Mouse (Mus musculus) embryo, embryonic 9.5 days (tissue): ENCODE results near the gene Tubb4a.

ENCODE experiments used
- DNase-seq: peaks from one replicate; pipeline ENCODE4 v3.0.0-alpha.2; 2017; ENCODE audit errors: extremely low spot score

Tubb4a gene

DNA sequence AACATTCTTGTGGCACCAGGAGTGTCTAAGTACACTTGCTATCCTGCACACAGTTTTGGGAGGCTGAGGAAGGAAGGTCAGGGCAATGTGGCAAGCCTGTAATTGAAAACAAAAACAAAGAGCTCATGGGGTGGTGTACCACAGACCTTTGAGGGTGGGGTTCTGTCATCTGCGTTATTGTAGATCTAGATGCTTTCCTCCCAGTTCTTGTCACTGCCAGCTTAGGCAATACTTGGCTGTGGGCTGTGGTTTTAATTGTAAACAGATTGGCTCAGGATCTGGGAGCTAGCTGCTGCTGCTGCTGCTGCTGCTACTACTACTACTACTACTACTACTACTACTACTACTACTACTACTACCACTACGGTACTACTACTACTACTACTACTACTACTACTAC, 14.7 kb upstream of the Tubb4a start:
- DNase-seq, result no peak

DNA sequence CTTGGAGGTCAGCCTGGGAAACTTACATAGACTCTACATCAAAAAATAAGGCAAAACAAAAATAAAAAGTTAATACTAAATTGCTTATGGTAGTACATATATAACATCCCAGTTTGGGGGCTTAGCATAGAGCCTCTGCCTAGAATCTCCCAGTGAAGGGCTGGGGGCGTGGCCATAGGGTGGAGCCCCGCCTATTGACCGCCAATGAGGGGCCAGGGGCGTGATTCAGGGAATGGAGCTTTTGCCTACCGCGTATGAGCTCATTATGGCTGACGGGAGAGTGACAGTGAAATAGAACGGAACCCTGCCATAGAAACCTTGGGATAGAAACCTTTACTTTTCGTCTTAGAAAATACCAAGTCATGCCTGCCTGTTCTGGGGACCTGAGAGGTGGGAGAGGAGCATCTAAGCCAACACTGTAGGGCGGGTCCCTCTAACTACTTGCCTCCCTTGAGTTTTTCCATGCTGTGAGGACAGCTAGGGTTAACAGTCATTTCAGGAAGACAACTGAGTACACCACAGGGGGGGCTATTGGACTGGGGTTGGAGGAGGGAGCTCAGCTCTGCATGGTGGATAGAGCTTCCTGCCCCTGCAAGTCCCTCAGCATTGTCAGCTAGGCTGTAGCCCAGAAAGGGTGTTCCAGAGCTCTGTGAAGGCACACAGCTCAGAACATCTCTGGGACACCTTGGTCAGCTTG, 12.2 kb upstream of the Tubb4a start:
- peak; percentile 36 for DNase-seq

DNA sequence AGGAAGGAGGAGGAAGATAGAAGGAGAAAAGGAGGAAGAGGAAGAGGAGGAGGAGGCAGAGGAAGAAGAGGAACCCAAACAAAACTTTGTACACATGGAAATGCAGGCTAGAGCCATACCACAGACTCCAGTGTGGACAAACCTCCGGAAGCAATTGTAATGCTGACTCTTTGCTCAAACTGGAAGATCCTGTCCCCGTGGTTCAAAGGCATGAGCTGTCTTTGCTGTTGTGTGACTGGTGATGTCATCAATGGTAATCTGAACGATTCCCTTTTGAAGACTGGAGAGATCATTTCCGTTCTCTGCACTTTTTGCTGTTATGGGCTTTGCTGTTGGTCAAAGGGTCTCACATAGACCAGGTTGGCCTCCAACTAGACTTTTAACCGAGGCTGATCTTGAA, 10.7 kb upstream of the Tubb4a start:
- no peak for DNase-seq

DNA sequence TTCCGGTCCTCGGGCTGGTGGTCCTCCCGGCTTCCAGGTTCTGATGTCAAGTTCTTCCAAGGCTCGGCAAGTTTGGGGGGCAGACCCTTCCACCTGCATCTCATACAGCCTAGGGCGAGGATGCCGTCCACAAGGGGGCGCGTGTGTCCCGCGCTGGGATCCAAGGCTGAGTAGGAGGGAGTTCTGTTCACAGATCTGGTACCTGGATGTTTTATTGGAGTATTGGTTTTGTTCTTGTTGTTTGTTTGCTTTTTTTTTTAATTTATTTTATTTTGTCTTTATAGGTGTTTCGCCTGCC, 9.0 kb upstream of the Tubb4a start:
- DNase-seq, result peak; percentile 84

DNA sequence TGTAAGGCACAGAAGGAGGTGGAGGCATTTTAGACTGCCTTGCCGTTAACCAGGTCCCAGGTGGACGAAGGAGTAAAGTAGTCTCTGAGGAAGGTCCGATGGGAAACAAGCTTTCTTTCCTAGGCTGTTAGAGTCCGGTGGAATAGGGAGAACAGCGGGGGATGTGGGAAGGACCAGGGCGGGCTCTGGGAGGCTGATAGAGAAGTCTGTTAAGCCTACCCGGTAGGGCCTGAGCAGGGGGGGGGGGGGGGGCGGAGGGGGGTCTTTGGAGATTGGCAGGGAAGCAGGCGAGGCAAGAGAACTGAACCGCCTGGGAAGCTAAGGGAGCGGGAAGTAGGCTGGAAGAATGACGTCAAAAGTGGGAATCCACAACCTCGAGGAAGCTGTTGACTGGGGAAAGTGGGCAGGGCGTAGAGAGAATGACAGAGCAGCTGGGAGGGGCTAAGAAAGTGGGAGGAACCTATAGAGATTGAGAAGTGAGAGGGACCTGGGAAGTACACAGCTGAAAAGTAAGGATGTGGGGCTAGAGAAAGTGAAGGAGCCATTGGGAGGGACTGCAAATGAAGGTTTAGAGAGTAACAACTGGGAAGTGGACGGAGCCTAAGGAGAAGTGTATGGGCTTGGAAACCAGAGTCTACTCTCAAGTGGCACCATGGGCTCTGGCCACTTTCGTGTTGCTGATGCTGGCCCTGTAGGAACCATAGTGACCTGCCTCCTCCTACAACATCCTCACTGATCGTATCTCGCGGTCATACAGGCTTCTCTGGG, 8.5 kb upstream of the Tubb4a start:
- DNase-seq, result peak; percentile 69

DNA sequence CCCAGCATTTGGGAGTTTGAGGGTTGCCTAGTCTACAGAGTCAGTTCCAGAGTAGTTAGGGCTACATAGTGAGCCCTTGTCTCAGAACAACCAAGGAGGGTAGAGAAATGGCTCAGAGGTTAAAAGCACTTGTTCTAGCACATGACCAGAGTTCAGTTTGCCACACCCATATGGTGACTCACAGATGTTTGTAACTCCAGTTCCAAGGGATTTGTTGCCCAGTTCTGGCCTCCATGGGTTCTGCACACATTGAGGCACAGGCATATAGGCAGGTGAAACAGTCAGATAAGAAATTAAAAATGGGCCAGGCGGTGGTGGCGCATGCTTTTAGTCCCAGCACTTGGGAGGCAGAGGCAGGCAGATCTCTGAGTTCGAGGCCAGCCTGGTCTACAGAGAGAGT, 6.6 kb upstream of the Tubb4a start:
- no peak for DNase-seq

DNA sequence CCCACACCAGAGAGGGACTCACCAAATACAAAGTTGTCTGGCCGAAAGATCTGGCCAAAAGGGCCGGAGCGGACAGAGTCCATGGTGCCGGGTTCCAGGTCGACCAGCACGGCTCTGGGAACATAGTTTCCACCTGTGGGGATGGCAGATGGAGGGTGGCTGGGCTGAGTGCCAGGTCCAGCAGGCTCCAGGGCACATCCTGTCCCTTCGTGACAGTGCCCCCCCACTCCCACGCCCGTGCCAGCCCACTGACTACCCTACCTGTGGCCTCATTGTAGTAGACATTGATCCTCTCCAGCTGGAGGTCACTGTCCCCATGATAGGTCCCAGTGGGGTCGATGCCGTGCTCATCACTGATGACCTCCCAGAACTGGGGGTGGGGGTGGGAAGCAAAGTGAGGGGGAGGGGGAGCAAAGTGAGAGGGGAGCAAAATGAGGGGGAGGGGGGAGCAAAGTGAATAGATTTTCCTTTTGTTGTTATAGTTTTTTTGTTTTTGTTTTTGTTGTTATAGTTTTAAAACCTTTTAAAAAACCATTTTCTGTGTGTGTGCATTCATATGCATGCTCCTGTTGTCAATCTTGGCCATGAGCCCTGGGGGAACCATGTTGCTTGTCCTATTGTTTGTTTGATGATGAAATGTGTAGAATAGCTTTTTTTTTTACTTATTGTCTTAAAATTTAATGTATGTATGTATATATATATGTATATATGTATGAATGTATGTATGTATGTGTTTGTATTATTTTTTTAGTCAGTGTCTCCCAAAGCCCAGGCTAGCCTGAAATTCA, 1.4 kb downstream of the Tubb4a start:
- DNase-seq, result no peak

DNA sequence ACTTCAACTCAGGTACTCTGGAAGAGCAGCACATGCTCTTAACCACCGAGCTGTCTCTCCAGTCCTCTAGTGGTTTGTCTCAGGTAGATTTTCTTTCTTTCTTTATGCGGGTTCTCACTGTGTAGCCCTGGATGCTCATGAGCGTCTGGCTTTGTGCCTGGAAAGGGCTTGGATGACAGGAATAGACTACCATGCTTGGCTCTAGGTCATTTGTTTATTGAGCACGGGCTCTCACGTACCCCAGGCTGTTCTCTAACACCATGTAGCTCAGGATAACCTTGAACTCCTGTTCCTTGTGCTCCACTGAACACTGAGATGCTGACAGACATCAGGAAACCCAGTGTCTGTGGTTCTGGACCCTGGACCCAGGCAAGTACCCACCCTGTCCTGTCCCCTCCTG, 5.1 kb downstream of the Tubb4a start:
- DNase-seq, result no peak

DNA sequence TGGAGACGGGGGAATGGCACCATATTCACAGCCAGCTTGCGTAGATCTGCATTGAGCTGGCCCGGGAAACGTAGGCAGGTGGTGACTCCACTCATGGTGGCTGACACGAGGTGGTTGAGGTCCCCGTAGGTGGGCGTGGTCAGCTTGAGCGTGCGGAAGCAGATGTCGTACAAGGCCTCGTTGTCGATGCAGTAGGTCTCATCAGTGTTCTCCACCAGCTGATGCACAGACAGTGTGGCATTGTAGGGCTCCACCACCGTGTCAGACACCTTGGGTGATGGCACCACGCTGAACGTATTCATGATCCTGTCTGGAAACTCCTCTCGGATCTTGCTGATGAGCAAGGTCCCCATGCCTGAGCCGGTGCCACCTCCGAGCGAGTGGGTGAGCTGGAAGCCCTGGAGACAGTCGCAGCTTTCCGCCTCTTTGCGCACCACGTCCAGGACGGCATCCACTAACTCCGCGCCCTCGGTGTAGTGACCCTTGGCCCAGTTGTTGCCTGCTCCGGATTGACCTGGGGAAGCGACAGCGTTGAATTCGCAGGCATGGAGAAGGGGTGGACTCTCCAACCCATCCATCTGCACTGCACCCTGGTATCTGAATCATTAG, 6.2 kb downstream of the Tubb4a start:
- DNase-seq, result no peak

DNA sequence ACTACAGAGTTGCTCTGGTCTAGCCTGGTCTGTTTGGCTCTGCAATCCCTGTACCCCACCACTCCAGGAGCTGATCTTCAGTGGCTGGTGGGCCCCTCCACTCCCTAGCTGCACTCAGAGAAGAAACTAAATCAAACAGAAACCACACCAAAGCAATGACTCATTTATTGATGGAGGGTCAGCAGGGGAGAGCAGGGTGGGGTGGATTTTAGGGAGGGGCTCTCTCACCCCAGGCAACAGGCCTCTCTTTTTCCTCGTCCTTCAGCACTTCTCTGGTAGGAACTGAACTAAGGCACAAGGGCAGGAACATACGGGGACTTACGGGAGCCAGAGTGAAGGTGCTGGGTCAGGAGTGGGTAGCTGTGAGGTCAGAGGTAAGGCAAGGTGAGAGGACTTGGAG, 7.7 kb downstream of the Tubb4a start:
- DNase-seq, result no peak

DNA sequence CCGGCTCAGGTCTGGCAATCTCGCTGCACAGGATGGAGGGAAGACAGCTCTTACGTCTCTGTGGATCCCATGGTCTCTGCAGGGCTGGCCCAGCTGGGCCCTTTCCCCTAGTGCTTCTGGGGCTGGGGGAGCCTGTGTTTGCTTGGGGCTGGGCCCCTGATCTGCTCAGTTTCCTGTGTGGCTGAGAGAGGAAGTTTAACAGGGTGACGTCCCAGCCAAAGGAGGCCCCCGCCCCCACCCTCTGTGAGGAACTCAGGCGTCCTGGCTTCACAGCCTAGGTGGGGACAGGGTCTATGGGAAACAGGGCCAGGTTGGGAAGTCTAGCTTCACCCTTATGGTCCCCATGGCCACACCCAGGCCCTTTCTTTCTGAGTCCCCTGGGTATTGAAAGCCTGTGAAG, 9.2 kb downstream of the Tubb4a start, which contains the start of gene Dennd1c:
Gene Dennd1c, minus strand, starts transcription at position 179 of the 400 bp plus-strand sequence.
- no peak for DNase-seq

DNA sequence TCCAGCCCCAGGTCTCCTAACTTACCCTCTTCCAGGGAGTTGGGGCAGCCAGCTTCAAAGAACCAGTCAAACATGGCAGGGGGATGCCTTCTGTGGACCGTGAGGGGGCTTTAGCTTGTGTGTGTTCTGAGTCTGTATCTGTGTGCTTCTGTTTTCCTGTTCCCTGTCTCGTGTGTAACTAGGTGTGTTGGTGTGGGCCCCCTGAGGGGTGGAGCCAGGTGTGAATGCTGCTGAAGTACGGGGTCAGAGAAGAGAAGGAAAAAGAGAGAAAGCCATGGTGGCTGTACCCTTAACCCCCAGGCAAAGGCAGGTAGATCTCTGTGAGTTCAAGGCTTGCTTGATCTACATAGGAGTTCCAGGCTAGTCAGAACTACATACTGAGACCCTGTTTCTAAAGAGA, 10.7 kb downstream of the Tubb4a start:
- no peak for DNase-seq

DNA sequence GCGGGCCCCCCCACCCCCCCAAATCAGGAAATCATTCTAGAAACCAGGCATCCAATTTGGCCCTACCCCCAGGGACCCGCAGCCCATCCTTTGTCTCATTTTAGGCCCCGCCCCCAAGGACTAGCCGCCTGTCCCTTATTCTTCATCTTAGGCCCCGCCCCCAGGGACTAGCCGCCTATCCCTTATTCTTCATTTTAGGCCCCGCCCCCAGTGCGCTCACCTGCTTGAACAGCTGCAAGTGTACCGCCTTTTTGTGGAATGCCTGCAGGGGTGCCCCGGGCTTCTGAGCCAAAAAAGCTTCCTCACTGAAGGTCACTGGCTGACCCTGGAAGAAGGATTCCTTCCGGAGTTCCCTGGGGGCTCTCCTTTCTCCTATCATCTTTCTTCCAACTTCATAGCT, 16.9 kb downstream of the Tubb4a start:
- peak; percentile 73 for DNase-seq

DNA sequence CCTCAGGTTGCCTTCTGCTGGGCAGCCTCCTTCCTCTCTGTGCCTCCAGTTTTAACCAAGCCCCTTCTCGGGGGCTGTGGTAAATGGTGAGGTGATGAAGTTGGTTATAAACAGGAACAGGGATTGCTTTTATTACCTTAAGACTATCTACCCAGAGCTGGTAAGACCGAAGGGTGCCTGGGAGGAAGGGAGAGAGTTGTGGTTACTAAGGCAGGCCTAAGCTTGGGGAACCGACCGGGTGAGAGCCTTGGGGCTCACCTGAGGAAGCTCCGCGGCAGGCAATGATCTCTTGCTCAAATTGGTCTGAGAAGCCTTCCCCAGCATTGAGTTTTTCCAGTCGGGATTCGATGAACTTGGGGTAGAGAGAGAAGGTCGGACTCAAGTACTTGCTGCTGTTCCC, 17.3 kb downstream of the Tubb4a start:
- DNase-seq, result peak; percentile 24

DNA sequence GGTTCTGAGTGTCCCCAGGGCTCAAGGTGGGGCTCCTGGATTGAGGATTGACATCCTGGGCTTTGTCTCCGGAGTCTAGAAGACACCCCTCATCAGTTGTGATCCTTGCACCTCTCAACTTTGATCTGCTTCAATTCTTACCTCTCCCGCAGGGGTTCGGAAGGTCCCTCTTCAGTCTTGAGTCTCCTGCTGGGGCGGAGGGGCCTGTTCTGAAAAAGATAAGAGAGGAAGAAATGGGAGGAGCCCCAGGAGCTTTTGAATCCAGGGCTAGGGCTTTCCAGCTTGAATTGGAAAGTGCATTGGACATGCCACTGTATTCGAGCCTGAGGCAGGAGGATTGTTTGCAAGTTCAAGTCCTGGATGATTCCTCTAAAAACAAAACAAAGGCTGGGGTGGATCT, 20.7 kb downstream of the Tubb4a start:
- DNase-seq, result no peak

DNA sequence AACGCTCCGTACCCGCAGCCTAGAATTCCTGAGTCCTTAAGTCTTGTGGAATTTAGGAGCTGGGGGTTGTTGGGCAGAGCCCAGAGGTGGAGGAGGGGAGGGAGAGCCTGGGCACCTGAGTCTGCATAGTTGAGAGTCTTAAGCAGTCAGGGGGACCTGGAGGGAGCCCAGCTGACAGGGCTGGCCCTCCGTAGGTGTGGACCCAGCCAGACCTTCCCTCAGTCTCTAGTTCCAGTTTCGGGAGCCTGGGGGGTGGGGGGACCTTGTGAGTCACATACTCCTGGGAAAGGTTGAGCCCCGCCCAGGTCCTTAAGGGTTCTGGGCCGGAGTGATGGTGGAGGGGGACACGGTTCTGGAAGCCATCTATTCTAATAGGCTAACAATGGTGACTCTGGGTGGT, 24.6 kb downstream of the Tubb4a start:
- no peak for DNase-seq

DNA sequence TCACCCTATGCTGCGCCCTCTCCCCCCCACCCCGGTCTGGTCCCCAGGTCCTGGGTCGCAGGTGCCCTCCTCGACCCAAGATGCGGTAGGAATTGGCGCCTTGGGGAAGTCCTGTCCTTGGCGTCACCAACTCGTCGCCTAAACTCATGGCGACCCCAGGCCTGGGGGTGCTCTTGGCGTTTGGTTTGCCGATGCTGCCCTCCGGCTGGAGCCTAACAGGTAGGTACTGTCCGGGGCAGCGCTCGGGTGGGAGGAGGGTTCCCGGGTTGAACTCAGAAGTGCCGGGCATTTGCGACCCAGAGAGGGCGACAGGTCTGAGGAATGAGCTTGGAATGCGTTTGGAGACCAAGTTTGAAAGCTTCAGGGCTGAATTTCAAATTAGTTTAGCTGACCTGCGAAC, 25.0 kb downstream of the Tubb4a start:
- no peak for DNase-seq

DNA sequence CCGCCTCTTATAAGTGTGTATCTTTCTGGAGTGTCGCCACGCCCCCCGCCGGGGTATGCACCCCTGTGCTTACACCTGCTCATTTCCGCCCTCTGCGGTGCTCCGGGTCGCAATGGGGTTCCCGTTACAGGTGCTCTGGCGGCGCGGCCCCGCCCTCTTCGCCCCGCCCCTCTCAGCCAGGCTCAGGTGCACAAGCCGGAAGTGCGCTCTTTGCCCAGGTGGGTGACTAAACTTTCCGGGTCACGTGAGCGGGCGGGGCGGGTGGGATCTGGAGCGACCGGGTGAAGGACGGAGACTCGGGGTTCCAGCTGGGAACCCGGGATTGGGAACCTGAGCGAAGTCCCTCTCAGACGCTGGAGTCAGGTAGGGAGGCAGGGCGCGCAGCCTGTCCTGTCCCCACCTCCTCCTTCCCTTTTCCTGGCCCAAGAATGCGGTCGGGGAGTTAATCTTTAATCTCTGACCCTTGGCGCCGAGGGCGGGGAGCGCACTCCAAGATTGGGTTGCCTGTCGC, 25.5 kb downstream of the Tubb4a start:
- peak; percentile 40 for DNase-seq

DNA sequence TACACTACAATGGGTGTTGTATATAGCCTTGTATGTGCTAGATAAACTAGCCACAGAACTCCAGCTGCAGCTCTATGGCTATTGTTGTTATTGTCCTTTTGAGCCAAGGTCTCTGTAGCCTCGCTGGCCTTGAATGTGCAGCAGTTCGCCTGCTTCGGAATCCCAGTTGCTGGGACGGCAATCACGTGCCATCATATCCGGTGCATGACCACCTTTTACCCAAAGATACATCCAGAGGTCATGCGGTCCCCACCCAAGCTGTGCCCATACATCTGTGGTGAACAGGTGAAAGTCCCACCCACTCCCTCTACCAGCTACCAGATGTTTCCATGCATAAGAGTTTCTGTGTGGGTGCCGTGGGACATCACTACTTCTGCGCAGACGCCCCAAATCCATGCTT, 26.5 kb downstream of the Tubb4a start:
- DNase-seq, result no peak

DNA sequence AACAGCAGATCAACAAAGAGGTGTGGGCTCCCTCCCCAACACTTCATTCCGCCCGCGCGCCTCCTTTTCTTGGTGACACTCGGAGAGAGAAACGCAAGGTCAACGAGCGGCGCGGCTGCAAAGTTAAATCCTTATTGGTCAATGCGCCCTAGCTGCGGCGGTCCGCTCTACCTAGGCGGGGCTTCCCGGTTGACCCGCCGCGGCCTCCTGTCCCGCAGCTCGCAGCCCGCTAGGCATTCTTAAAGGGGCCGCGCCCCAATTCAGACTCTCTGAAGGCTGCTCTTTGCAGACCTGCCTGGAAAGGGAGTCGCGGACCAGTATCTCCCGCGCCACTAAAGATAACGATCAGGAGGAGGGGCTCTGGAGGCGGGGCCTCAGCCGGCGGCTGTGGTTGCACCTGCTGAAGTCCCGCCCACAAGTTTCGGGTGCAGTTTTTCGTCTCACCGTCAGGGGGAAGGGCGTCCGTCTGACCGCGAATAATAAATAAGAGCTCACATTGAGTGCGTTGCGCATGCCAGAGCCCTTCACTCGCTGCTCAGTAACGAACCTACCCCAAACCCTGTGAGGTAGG, 27.3 kb downstream of the Tubb4a start:
- DNase-seq, result peak; percentile 92

DNA sequence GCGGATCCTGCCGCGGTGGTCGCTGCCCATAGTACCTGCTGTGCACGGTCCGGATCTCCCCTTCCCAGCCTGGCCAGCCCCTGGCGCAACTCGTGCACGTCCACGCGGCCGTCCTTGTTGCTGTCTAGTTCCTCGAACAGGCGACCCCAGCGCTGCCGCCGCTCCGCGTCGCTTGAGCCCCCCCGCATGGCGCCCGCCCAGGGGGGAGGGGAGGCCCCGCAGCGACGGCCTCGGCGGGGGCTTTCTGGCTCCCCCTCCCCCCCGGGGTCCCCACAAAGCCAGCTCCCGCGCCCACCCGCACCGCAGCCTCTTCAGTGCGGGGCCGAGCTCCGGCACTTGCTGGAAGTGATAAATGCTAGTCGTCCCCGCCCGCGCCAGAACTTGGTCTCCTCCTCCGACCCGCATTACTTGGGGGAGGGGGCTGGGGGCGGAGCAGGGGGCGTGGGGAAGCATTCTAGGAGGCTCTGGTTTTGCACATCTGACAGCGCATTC, 28.1 kb downstream of the Tubb4a start, which contains the start of gene Slc25a23:
Gene Slc25a23, minus strand, starts transcription at position 378 of the 492 bp plus-strand sequence.
- peak; percentile 88 for DNase-seq
